7 mouse cellular contexts compared by ENCODE assay signal in genomic region chr7:100371495-100372451, GRCm38 (mm10). TPM values are rescaled to one million over a fixed set of nuclear protein-coding genes. Genes with fewer than 3 reads are reported as not detected.
DNase-seq lines count a peak whose midpoint lies in the region; ATAC-seq lines count a peak whose summit lies in the region.

C2cd3 (plus strand) TSS chr7:100372233.
Ppme1 (minus strand) TSS chr7:100372307.

- no peaks in the 10 kb centered on the region for H3K9me3 ChIP-seq in embryonic facial prominence, embryonic 12.5 days
- H3K9me3 ChIP-seq in limb, embryonic 11.5 days (ENCODE audit: control insufficient read depth, low read length) = no peaks in the 10 kb centered on the region
- H3K9me3 ChIP-seq in midbrain, embryonic 14.5 days (ENCODE audit: control insufficient read depth, low read length) = no peaks in the 10 kb centered on the region

- H3K4me1 ChIP-seq in embryonic facial prominence, embryonic 12.5 days = peaks cover 12% of the 10 kb centered on the region
- H3K4me1 ChIP-seq in limb, embryonic 11.5 days (ENCODE audit: control insufficient read depth, insufficient read depth, low read length) = peaks cover 2% of the 10 kb centered on the region; the same call in 1 of the 2 replicates
- H3K4me1 ChIP-seq in midbrain, embryonic 14.5 days (ENCODE audit: control insufficient read depth, insufficient read depth, low read length) = peaks cover 26% of the 10 kb centered on the region

- peak; percentile 97 for ATAC-seq in embryonic facial prominence, embryonic 12.5 days (ENCODE audit: insufficient number of reproducible peaks, insufficient read depth, low FRiP score, low TSS enrichment)
- ATAC-seq in limb, embryonic 11.5 days (ENCODE audit: insufficient number of reproducible peaks, low FRiP score, low TSS enrichment, low read depth) = peak; percentile 97
- ATAC-seq in midbrain, embryonic 14.5 days (ENCODE audit: low FRiP score, low TSS enrichment) = peak; percentile 98

- DNase-seq in adrenal gland, postnatal 25 days = peak; percentile 99
- peak; percentile 100 for DNase-seq in heart, adult 11 months
- peak; percentile 99 for DNase-seq in kidney, adult 18-20 months
- peak; percentile 99 for DNase-seq in limb, embryonic 11.5 days (ENCODE audit: low spot score)
- peak; percentile 100 for DNase-seq in midbrain, embryonic 14.5 days
- peak; percentile 97 for DNase-seq in spleen, adult 18-20 months

- peak within 1 kb of the TSS; percentile 76 for H3K9ac ChIP-seq in embryonic facial prominence, embryonic 12.5 days
- peak within 1 kb of the TSS; percentile 71 for H3K9ac ChIP-seq in limb, embryonic 11.5 days (ENCODE audit: low read length)
- H3K9ac ChIP-seq in midbrain, embryonic 14.5 days (replicated peaks; ENCODE audit: low read length) = peak within 1 kb of the TSS; percentile 88

- H3K27ac ChIP-seq in embryonic facial prominence, embryonic 12.5 days = peak within 1 kb of the TSS; percentile 88
- peak within 1 kb of the TSS; percentile 75 for H3K27ac ChIP-seq in limb, embryonic 11.5 days (replicated peaks; ENCODE audit: low read depth, low read length)
- H3K27ac ChIP-seq in midbrain, embryonic 14.5 days (replicated peaks; ENCODE audit: low read depth, low read length) = peak within 1 kb of the TSS; percentile 93

- H3K4me2 ChIP-seq in embryonic facial prominence, embryonic 12.5 days (replicated peaks) = peak within 1 kb of the TSS; percentile 52
- peak within 1 kb of the TSS; percentile 50 for H3K4me2 ChIP-seq in limb, embryonic 11.5 days (ENCODE audit: low read depth, severe bottlenecking)
- peak within 1 kb of the TSS; percentile 72 for H3K4me2 ChIP-seq in midbrain, embryonic 14.5 days (ENCODE audit: low read length)

- peak within 1 kb of the TSS; percentile 91 for H3K4me3 ChIP-seq in embryonic facial prominence, embryonic 12.5 days
- peak within 1 kb of the TSS; percentile 75 for H3K4me3 ChIP-seq in limb, embryonic 11.5 days (ENCODE audit: low read depth, low read length)
- H3K4me3 ChIP-seq in midbrain, embryonic 14.5 days (replicated peaks; ENCODE audit: low read depth, low read length) = peak within 1 kb of the TSS; percentile 82

- H3K36me3 ChIP-seq in embryonic facial prominence, embryonic 12.5 days = peaks cover 7% of the 10 kb centered on the region
- H3K36me3 ChIP-seq in limb, embryonic 11.5 days (ENCODE audit: control insufficient read depth, insufficient read depth, low read length) = peaks cover 3% of the 10 kb centered on the region; the same call in 1 of the 2 replicates
- peaks cover 19% of the 10 kb centered on the region for H3K36me3 ChIP-seq in midbrain, embryonic 14.5 days (ENCODE audit: control insufficient read depth, insufficient read depth, low read length)

- under 1% methylated on average over 54 of the region's 54 CpGs for WGBS in embryonic facial prominence, embryonic 12.5 days
- WGBS in limb, embryonic 11.5 days = under 1% methylated on average over 54 of the region's 54 CpGs
- under 1% methylated on average over 54 of the region's 54 CpGs for WGBS in midbrain, embryonic 14.5 days

- no peaks in the 10 kb centered on the region for H3K27me3 ChIP-seq in embryonic facial prominence, embryonic 12.5 days
- no peaks in the 10 kb centered on the region for H3K27me3 ChIP-seq in limb, embryonic 11.5 days (ENCODE audit: control insufficient read depth, insufficient read depth, low read length)
- no peaks in the 10 kb centered on the region for H3K27me3 ChIP-seq in midbrain, embryonic 14.5 days (ENCODE audit: control insufficient read depth, insufficient read depth, low read length)

RNA-seq across cellular contexts. Expression of gene C2cd3, which starts in this region (rescaled TPM):
- total RNA-seq in adrenal gland, postnatal 25 days (2021) = 26.6 and 27.9 TPM in 2 replicates
- 32.6 and 33.8 TPM in 2 replicates for polyA plus RNA-seq in embryonic facial prominence, embryonic 12.5 days (2016; fragmentation: Nextera tagmentation; extraction: Ambion mirVana)
- polyA plus RNA-seq in limb, embryonic 11.5 days (2014; fragmentation: Nextera tagmentation; extraction: Ambion mirVana) = 43.0 and 44.6 TPM in 2 replicates
- 27.7 and 28.7 TPM in 2 replicates for polyA plus RNA-seq in midbrain, embryonic 14.5 days (2014; fragmentation: Nextera tagmentation; extraction: Ambion mirVana)

RNA-seq across cellular contexts. Expression of gene Ppme1, which starts in this region (rescaled TPM):
- total RNA-seq in adrenal gland, postnatal 25 days (2021) = 54.5 and 70.6 TPM in 2 replicates
- polyA plus RNA-seq in embryonic facial prominence, embryonic 12.5 days (2016; fragmentation: Nextera tagmentation; extraction: Ambion mirVana) = 59.7 and 62.7 TPM in 2 replicates
- 68.6 and 71.3 TPM in 2 replicates for polyA plus RNA-seq in limb, embryonic 11.5 days (2014; fragmentation: Nextera tagmentation; extraction: Ambion mirVana)
- polyA plus RNA-seq in midbrain, embryonic 14.5 days (2014; fragmentation: Nextera tagmentation; extraction: Ambion mirVana) = 125 and 160 TPM in 2 replicates

Comparison
In these comparisons a context has a peak if more than half of its experiments do, and no peak if none do; other contexts are left out.
1. Peak in every context shown above with its lines: DNase-seq, ATAC-seq, H3K4me3 ChIP-seq and H3K27ac ChIP-seq.